Mouse (Mus musculus) kidney, adult 10 weeks (tissue): ENCODE measurements around the gene Gm14410. TPM values are rescaled to one million over a fixed set of nuclear protein-coding genes. Genes with fewer than 3 reads are reported as not detected.

Source experiments
- polyA plus RNA-seq: library from polyadenylated mRNA; stranded (reverse); fragments of 350-450 nt; fragmentation: Illumina TruSeq; extraction: RNeasy Lipid Tissue Mini Kit (QIAGEN cat#74804); gene quantifications from one replicate; pipeline ENCODE4 v1.2.3, GENCODE M21; 2014; ENCODE audit warnings: low read depth, low replicate concordance

Gm14410 gene
- 70.1 TPM for polyA plus RNA-seq

GRCm38 (mm10) chr2:177206341-177206740 is at the start of gene Gm14410:
TSS of gene Gm14410 (minus strand) at chr2:177206421.

Other genes starting within 250 kb of the Gm14410 start
- 19.6 TPM for gene Gm14419, start 205.5 kb downstream of the Gm14410 start, polyA plus RNA-seq
- not detected for gene Gm14401, start 132.1 kb downstream of the Gm14410 start, polyA plus RNA-seq
- 0.57 TPM for gene Gm14409, start 60.6 kb upstream of the Gm14410 start, polyA plus RNA-seq
- 17.4 TPM for gene Gm14412, start 117.9 kb upstream of the Gm14410 start, polyA plus RNA-seq
- gene Gm14418, start 191.9 kb upstream of the Gm14410 start, polyA plus RNA-seq: 21.0 TPM